Mouse (Mus musculus) embryonic fibroblast, embryonic 13.5 days (primary cell): Measurements from ENCODE around the gene 0610012G03Rik.

Source experiments
- CTCF ChIP-seq: IDR thresholded peaks from 2 replicates; pipeline ENCODE4 v1.5.1; 2011; ENCODE audit warnings: mild to moderate bottlenecking, control low read depth, low read length, moderate library complexity, borderline replicate concordance; ENCODE audit not compliant: insufficient read depth
- POLR2A ChIP-seq: IDR thresholded peaks from 2 replicates; pipeline ENCODE4 v1.6.1; 2011; ENCODE audit warnings: low read depth, mild to moderate bottlenecking, control low read depth, low read length, moderate library complexity

DNA sequence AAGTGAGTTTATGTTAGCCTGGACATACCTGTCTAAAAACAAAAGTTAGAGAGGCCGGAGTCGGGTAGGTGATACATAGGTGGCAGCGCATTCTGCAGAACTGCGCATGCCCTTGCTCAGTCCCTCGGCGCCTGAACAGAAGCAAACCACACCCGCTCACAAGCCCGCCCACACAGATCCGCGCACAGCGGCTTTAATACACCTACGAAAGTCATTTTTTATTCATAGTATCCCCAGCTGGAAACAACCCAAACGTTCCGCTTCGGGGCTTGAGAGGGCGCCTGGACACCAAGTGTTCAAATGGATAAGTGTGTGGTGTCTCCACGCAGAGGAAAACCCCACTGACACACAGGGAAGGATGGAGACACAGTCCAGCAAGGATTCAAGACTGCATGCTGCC lies 17.0 kb downstream of the 0610012G03Rik start:
- TF ChIP-seq CTCF: no peak
- no peak for TF ChIP-seq POLR2A
